Mouse (Mus musculus) limb, embryonic 13.5 days (tissue): ENCODE data around the gene Htr2a. TPM values are rescaled to one million over a fixed set of nuclear protein-coding genes. Genes with fewer than 3 reads are reported as not detected.

ENCODE experiments used
- ATAC-seq: fragments of 200-750 bp; cut with Nextera tagmentation; 2 replicates; pipeline ENCODE4 v1.8.0; 2017; ENCODE audit warnings: low read depth, moderate number of reproducible peaks, moderate TSS enrichment; ENCODE audit not compliant: low FRiP score
- H3K27ac ChIP-seq: fragments of 300-500 bp; sonication (generic); 2 replicates; pipeline ENCODE4 v1.5.1; 2015; ENCODE audit warnings: inconsistent platforms, mild to moderate bottlenecking, moderate library complexity
- H3K27me3 ChIP-seq: fragments of 300-500 bp; sonication (generic); 2 replicates; pipeline ENCODE4 v1.6.1; 2015; ENCODE audit warnings: mild to moderate bottlenecking, inconsistent platforms
- H3K36me3 ChIP-seq: fragments of 300-500 bp; sonication (generic); 2 replicates; pipeline ENCODE4 v1.6.1; 2015; ENCODE audit warnings: inconsistent platforms, mild to moderate bottlenecking, moderate library complexity
- H3K4me1 ChIP-seq: fragments of 300-500 bp; sonication (generic); 2 replicates; pipeline ENCODE4 v1.6.1; 2015; ENCODE audit warnings: inconsistent platforms
- H3K4me2 ChIP-seq: fragments of 300-500 bp; sonication (generic); replicated peaks from 2 replicates; pipeline ENCODE4 v1.6.1; 2015; ENCODE audit warnings: inconsistent platforms, mild to moderate bottlenecking, moderate library complexity
- H3K4me3 ChIP-seq: fragments of 300-500 bp; sonication (generic); 2 replicates; pipeline ENCODE4 v1.5.1; 2015; ENCODE audit warnings: moderate library complexity, mild to moderate bottlenecking, inconsistent platforms
- H3K9ac ChIP-seq: fragments of 300-500 bp; sonication (generic); 2 replicates; pipeline ENCODE4 v1.6.1; 2015; ENCODE audit warnings: mild to moderate bottlenecking, inconsistent platforms
- H3K9me3 ChIP-seq: fragments of 300-500 bp; sonication (generic); 2 replicates; pipeline ENCODE4 v1.6.1; 2016; ENCODE audit warnings: inconsistent platforms
- WGBS: fragments of 180-500 bp; shearing (Covaris S2); methylation state at CpG from one replicate; pipeline ENCODE4 v1.1.7; 2015; 5-methylcytosine and 5-hydroxymethylcytosine counted together
- polyA plus RNA-seq: library from polyadenylated mRNA; unstranded; fragments of >200 nt; fragmentation: Nextera tagmentation; extraction: Ambion mirVana; gene quantifications from 2 replicates; pipeline ENCODE4 v1.2.1, GENCODE M21; 2015

Htr2a gene
- polyA plus RNA-seq, 1 experiment from 2014 or later = 0.81 TPM

- no peak overlapping the region for H3K4me2 ChIP-seq
- H3K27ac ChIP-seq = no peak overlapping the region
- no peaks in the 10 kb centered on the region for H3K27me3 ChIP-seq
- 26% methylated on average over 3 of the region's 3 CpGs for WGBS
- no peak for ATAC-seq
- H3K36me3 ChIP-seq = no peaks in the 10 kb centered on the region
- H3K4me1 ChIP-seq = peaks cover under 1% of the 10 kb centered on the region; the same call in 1 of the 2 replicates
- H3K9me3 ChIP-seq = no peaks in the 10 kb centered on the region
- H3K9ac ChIP-seq = no peak overlapping the region
- no peak overlapping the region for H3K4me3 ChIP-seq
Observed at GRCm38 (mm10) chr14:74709054-74709453, 68.4 kb downstream of the Htr2a start.

- H3K27ac ChIP-seq = no peak overlapping the region
- H3K4me3 ChIP-seq = no peak overlapping the region
- no peak for ATAC-seq
- no peaks in the 10 kb centered on the region for H3K9me3 ChIP-seq
- H3K27me3 ChIP-seq = no peaks in the 10 kb centered on the region
- H3K4me2 ChIP-seq = no peak overlapping the region
- no peaks in the 10 kb centered on the region for H3K36me3 ChIP-seq
- no peak overlapping the region for H3K9ac ChIP-seq
- no peaks in the 10 kb centered on the region for H3K4me1 ChIP-seq
- WGBS = 75% methylated on average over 3 of the region's 3 CpGs
Observed at GRCm38 (mm10) chr14:74723541-74723940, 82.9 kb downstream of the Htr2a start.

- peak overlapping the region; percentile 66 for H3K4me3 ChIP-seq
- no peaks in the 10 kb centered on the region for H3K9me3 ChIP-seq
- H3K27me3 ChIP-seq = no peaks in the 10 kb centered on the region
- no peak for ATAC-seq
- peak overlapping the region; percentile 46; the same call in 1 of the 2 replicates for H3K9ac ChIP-seq
- peaks cover 12% of the 10 kb centered on the region for H3K36me3 ChIP-seq
- H3K4me1 ChIP-seq = peaks cover 8% of the 10 kb centered on the region
- H3K4me2 ChIP-seq = peak overlapping the region; percentile 68
- H3K27ac ChIP-seq = peak overlapping the region; percentile 16; the same call in 1 of the 2 replicates
- 27% methylated on average over 9 of the region's 9 CpGs for WGBS
Observed at GRCm38 (mm10) chr14:74731221-74732078, 90.8 kb downstream of the Htr2a start.

DNA sequence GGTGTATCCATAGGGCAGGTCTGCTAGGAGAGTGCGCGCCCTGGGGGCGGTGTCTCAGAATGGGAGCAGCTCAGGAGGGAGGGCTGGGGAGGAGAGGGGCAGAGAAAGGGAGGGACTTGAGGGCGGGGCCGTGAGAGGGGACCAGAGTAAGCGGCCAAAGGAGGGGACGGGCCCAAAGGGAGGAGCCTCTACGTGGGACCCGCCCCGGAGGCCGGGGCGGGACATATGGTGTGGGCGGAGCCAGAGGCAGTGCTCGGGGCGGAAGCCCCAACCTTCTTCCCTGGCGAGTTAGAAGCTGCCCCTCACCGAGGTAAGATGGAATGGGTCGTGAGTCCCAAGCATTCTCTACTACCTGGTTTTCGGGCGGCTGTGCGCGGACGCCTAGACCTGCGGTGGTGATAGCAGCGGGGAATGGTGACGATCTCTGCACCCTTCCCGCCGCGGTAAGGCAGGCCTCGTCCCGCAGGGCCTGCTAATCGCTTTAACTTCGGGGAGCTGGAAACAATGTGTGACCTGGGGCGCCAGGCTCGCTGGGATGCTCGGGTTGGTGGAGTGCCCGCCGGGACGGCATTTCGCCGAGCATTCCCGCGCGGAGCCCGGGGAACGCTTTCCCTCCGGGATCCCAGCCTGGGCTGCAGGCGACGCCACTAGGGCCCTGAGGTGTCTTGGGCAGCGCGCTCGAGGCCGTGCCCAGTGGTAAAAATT lies 91.6 kb downstream of the Htr2a start, which contains the start of gene Esd:
Esd (plus strand) TSS at position 219 of the 705 bp plus-strand sequence.
- Histone ChIP-seq H3K9ac (peak within 1 kb of the TSS; percentile 85), H3K4me3 (peak within 1 kb of the TSS; percentile 66), H3K27me3 (no peaks in the 10 kb centered on the region), H3K4me2 (peak within 1 kb of the TSS; percentile 68), H3K9me3 (no peaks in the 10 kb centered on the region), H3K4me1 (peaks cover 8% of the 10 kb centered on the region), H3K27ac (peak within 1 kb of the TSS; percentile 81), H3K36me3 (peaks cover 20% of the 10 kb centered on the region)
- ATAC-seq = peak; percentile 98
- WGBS = under 1% methylated on average over 53 of the region's 53 CpGs

DNA sequence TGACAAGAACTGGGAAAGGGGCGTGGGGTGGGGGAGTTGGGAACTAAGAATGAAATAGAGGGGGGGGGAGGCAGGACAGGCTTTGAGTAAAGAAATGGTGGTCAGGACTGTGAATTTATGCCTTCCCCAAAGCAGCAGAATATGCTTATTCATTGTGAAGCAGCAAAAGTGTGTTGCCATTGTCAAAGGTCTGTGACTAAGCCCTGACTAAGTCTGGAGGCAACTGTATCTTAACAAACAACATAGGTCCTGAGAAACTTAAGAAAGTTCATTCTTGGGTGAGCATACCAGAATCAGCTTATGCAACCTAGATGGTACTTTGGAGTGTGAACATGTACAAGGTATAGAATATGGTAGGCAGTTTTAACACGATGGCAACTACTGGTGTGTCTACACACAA lies 92.8 kb downstream of the Htr2a start:
- ATAC-seq = no peak
- WGBS = 81% methylated on average over 2 of the region's 2 CpGs
- Histone ChIP-seq H3K4me2 (peak overlapping the region; percentile 68), H3K27me3 (no peaks in the 10 kb centered on the region), H3K36me3 (peaks cover 30% of the 10 kb centered on the region), H3K9ac (no peak overlapping the region; the same call in 1 of the 2 replicates), H3K4me3 (peak overlapping the region; percentile 66), H3K9me3 (no peaks in the 10 kb centered on the region), H3K27ac (no peak overlapping the region), H3K4me1 (peaks cover 8% of the 10 kb centered on the region)

DNA sequence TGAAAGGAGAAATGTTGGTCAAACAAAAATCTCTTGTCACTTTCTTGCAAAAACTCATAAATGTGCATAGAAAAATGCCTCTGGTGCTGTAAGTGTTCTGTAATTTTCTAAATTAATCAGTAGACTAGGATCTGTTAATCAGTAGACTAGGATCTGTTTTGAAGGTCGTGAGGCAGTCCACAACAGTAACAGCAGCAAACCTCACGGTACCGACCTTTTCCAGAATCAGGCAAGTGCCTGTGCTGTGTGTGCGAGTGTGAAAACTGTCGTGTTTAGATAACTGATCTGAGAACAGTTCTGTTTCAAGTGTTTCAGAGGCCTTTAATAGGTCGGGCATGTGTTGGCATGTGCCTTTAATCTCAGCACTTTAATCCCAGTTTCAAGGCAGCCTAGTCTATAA lies 94.8 kb downstream of the Htr2a start:
- Histone ChIP-seq H3K4me3 (no peak overlapping the region), H3K4me2 (no peak overlapping the region), H3K9ac (no peak overlapping the region), H3K4me1 (peaks cover 8% of the 10 kb centered on the region), H3K27ac (no peak overlapping the region), H3K9me3 (no peaks in the 10 kb centered on the region), H3K27me3 (no peaks in the 10 kb centered on the region), H3K36me3 (peaks cover 50% of the 10 kb centered on the region)
- WGBS = 80% methylated on average over 6 of the region's 6 CpGs
- no peak for ATAC-seq

DNA sequence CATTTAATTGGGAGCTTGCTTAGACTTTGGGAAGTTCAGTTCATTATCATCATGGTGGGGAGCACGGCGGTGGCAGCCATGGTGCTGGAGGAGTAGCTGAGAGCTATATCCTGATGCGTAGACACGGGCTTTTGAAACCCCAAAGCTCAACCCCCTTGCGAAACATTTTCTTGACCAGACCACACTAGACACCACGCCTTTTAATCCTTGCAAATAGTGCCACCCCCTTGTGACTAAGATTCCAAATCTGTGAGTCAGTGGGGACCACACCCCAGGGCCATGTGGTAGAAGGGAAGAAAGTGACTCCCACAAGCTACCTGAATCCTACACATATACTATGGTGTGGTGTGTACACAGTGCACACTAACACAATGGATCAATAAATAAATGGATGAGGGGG lies 96.2 kb downstream of the Htr2a start:
- Histone ChIP-seq H3K9ac (no peak overlapping the region), H3K9me3 (no peaks in the 10 kb centered on the region), H3K4me3 (no peak overlapping the region), H3K4me1 (peaks cover 8% of the 10 kb centered on the region), H3K4me2 (no peak overlapping the region), H3K27me3 (no peaks in the 10 kb centered on the region), H3K36me3 (peaks cover 63% of the 10 kb centered on the region), H3K27ac (no peak overlapping the region)
- 97% methylated on average over 6 of the region's 6 CpGs for WGBS
- ATAC-seq = no peak

Other genes with a start within 250 kb of the Htr2a start
- gene Esd, start 91.5 kb downstream of the Htr2a start, polyA plus RNA-seq = 330 and 342 TPM in 2 replicates